Mouse (Mus musculus) bone marrow macrophage, adult 2 months (primary cell): ENCODE measurements at regions not wholly inside any gene's neighbourhood (a gene's known extent, or its start where the extent isn't known, plus 50 kb on each side); places are given as distances from the start of the nearest gene placed in this dataset.

Source experiments
- CTCF ChIP-seq: IDR thresholded peaks from 2 replicates; pipeline ENCODE4 v1.5.1; 2012; ENCODE audit warnings: low read depth, mild to moderate bottlenecking, low read length, moderate library complexity
- POLR2A ChIP-seq: IDR thresholded peaks from 2 replicates; pipeline ENCODE4 v1.6.1; 2012; ENCODE audit warnings: mild to moderate bottlenecking, low read depth, low read length, borderline replicate concordance

- TF ChIP-seq CTCF (no peak), POLR2A (no peak)
Observed at GRCm38 (mm10) chr14:31970851-31971250, 57.9 kb upstream of the Galnt15 start.
